Mouse (Mus musculus) hindbrain, postnatal 0 days (tissue): ENCODE measurements around the gene Wfikkn1. TPM values are rescaled to one million over a fixed set of nuclear protein-coding genes. Genes with fewer than 3 reads are reported as not detected.

Experiments used
- ATAC-seq: fragments of 200-750 bp; cut with Nextera tagmentation; 2 replicates; pipeline ENCODE4 v1.8.0; 2017; ENCODE audit warnings: mild to moderate bottlenecking, moderate TSS enrichment, moderate library complexity
- DNase-seq: peaks from one replicate; pipeline ENCODE4 v3.0.0-alpha.2; 2015; ENCODE audit warnings: low spot score
- H3K27ac ChIP-seq: fragments of 300-500 bp; sonication (generic); 2 replicates; pipeline ENCODE4 v1.5.1; 2014; ENCODE audit warnings: mild to moderate bottlenecking
- H3K27me3 ChIP-seq: fragments of 300-500 bp; sonication (generic); 2 replicates; pipeline ENCODE4 v1.6.1; 2014; ENCODE audit warnings: low read length, mixed read lengths; ENCODE audit not compliant: insufficient read depth
- H3K36me3 ChIP-seq: fragments of 300-500 bp; sonication (generic); 2 replicates; pipeline ENCODE4 v1.6.1; 2014; ENCODE audit warnings: low read length, mixed read lengths; ENCODE audit not compliant: insufficient read depth
- H3K4me1 ChIP-seq: fragments of 300-500 bp; sonication (generic); 2 replicates; pipeline ENCODE4 v1.6.1; 2014; ENCODE audit warnings: antibody characterized with exemption, low read length, mixed read lengths; ENCODE audit not compliant: insufficient read depth
- H3K4me2 ChIP-seq: fragments of 300-500 bp; sonication (generic); 2 replicates; pipeline ENCODE4 v1.6.1; 2014; ENCODE audit warnings: low read depth, mild to moderate bottlenecking, low read length, moderate library complexity, mixed read lengths
- H3K4me3 ChIP-seq: fragments of 300-500 bp; sonication (generic); 2 replicates; pipeline ENCODE4 v1.5.1; 2014; ENCODE audit warnings: low read length
- H3K9ac ChIP-seq: fragments of 300-500 bp; sonication (generic); replicated peaks from 2 replicates; pipeline ENCODE4 v1.6.1; 2014; ENCODE audit warnings: mild to moderate bottlenecking, low read length, moderate library complexity, mixed read lengths
- H3K9me3 ChIP-seq: fragments of 300-500 bp; sonication (generic); 2 replicates; pipeline ENCODE4 v1.6.1; 2016; ENCODE audit warnings: low read length, mixed read lengths
- CTCF ChIP-seq: IDR thresholded peaks from 2 replicates; pipeline ENCODE4 v1.5.1; 2016; ENCODE audit warnings: antibody characterized with exemption, control low read depth, low read depth
- WGBS: fragments of 180-500 bp; shearing (Covaris S2); extraction: QIAGEN DNeasy Blood & Tissue Kit; methylation state at CpG from one replicate; pipeline ENCODE4 v1.1.7; 2014; 5-methylcytosine and 5-hydroxymethylcytosine counted together
- polyA plus RNA-seq: library from polyadenylated mRNA; unstranded; fragments of >200 nt; fragmentation: Nextera tagmentation; extraction: Ambion mirVana; gene quantifications from 2 replicates; pipeline ENCODE4 v1.2.1, GENCODE M21; 2015
- total RNA-seq: library from RNA; depleted of rRNA; stranded (reverse); fragments of >200 nt; gene quantifications from 2 replicates; pipeline ENCODE4 v1.2.3, GENCODE M21; 2014

Gene Wfikkn1
- total and polyA plus RNA-seq, 2 experiments from 2014 or later, result 0.58 to 1.2 TPM

GRCm38 (mm10) chr17:25880913-25881641 lies 419 bp upstream of the Wfikkn1 start:
- ATAC-seq (no peak), DNase-seq (no peak)
- no peaks in the 10 kb centered on the region for H3K9me3 ChIP-seq
- no peak overlapping the region for H3K27ac ChIP-seq
- H3K4me2 ChIP-seq, result no peak overlapping the region
- TF ChIP-seq CTCF, result no peak
- H3K36me3 ChIP-seq, result peaks cover 28% of the 10 kb centered on the region
- no peak overlapping the region for H3K4me3 ChIP-seq
- H3K9ac ChIP-seq, result no peak overlapping the region
- WGBS, result 10% methylated on average over 5 of the region's 5 CpGs
- peaks cover 6% of the 10 kb centered on the region; the same call in 1 of the 2 replicates for H3K4me1 ChIP-seq
- no peaks in the 10 kb centered on the region for H3K27me3 ChIP-seq

GRCm38 (mm10) chr17:25879750-25880149 lies 908 bp downstream of the Wfikkn1 start:
- DNase-seq (no peak), ATAC-seq (no peak)
- Histone ChIP-seq H3K4me2 (no peak overlapping the region), H3K4me3 (no peak overlapping the region), H3K27ac (0 out of 2 replicates have a peak overlapping the region, but pooled peaks have one; percentile 13), H3K27me3 (no peaks in the 10 kb centered on the region), H3K4me1 (peaks cover 9% of the 10 kb centered on the region; the same call in 1 of the 2 replicates), H3K36me3 (peaks cover 28% of the 10 kb centered on the region), H3K9ac (0 out of 2 replicates have a peak overlapping the region, but pooled peaks have one; percentile 26), H3K9me3 (no peaks in the 10 kb centered on the region)
- no peak for TF ChIP-seq CTCF
- 60% methylated on average over 8 of the region's 8 CpGs for WGBS

DNA sequence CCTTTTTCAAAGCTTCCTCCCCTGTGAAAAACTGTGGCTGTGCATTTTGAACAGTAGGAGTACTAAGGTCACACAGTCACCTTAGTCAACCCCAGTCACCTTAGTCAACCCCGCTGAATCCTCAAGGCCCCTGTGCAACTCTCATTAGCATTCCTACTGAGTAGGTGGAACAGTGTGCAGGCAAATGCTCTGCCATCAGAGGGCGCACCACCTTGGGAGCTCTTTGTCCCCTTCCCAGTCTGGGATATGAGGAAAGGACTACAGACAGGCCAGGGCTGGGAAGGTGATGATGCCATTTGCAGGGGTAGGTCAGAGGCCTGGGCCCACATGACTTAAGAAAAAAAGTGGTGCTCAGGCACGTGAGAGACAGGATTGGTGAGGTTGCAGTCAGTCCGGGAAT lies 1.4 kb downstream of the Wfikkn1 start:
- DNase-seq, result no peak
- 36% methylated on average over 4 of the region's 4 CpGs for WGBS
- ATAC-seq, result no peak

DNA sequence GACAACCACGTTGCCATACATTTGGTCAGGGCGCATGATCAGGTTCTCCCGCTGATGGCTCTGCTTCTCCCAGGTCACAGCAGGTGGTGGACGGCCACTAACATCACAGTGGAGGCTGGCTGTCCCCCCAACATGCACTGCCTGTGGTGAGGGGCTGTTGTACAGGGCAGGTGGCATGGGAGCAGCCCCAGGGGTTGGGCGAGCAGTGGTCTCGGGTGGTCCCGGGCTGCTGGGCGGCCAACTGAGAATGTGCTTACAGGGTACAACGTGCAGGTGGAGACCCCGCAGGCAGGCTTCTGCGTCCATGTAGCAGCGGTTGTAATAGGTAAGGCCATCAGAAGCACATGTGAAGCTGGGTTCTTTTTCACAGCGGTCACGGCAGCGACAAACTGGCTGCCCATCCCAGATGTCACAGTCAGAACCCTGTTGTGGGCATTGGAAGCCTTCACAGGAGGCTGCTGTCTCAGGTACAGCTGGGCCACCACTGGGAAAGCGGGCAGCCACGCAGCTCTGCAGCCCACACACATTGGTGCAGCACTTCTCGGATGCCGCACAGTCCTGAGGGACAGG lies 2.0 kb downstream of the Wfikkn1 start:
- no peak for ATAC-seq
- Histone ChIP-seq H3K27ac (no peak overlapping the region), H3K9me3 (no peaks in the 10 kb centered on the region), H3K4me3 (no peak overlapping the region), H3K4me2 (no peak overlapping the region), H3K9ac (no peak overlapping the region), H3K4me1 (peaks cover 13% of the 10 kb centered on the region; the same call in 1 of the 2 replicates), H3K36me3 (peaks cover 18% of the 10 kb centered on the region), H3K27me3 (no peaks in the 10 kb centered on the region)
- 85% methylated on average over 19 of the region's 19 CpGs for WGBS
- no peak for DNase-seq
- no peak for TF ChIP-seq CTCF

More for the DNA sequence above, 1.4 kb downstream of the Wfikkn1 start:
- H3K9me3 ChIP-seq, result no peaks in the 10 kb centered on the region
- H3K4me2 ChIP-seq, result no peak overlapping the region
- no peaks in the 10 kb centered on the region for H3K27me3 ChIP-seq
- peaks cover 23% of the 10 kb centered on the region for H3K36me3 ChIP-seq
- H3K4me1 ChIP-seq, result peaks cover 9% of the 10 kb centered on the region; the same call in 1 of the 2 replicates
- peak; percentile 63 for TF ChIP-seq CTCF
- no peak overlapping the region for H3K4me3 ChIP-seq
- H3K9ac ChIP-seq, result no peak overlapping the region
- no peak overlapping the region for H3K27ac ChIP-seq

- H3K27ac ChIP-seq, result no peak overlapping the region
- H3K9me3 ChIP-seq, result no peaks in the 10 kb centered on the region
- ATAC-seq, result no peak
- 92% methylated on average over 32 of the region's 32 CpGs for WGBS
- peaks cover 15% of the 10 kb centered on the region for H3K36me3 ChIP-seq
- DNase-seq, result no peak
- no peak overlapping the region for H3K4me2 ChIP-seq
- H3K9ac ChIP-seq, result no peak overlapping the region
- TF ChIP-seq CTCF, result no peak
- no peaks in the 10 kb centered on the region for H3K27me3 ChIP-seq
- H3K4me1 ChIP-seq, result peaks cover 13% of the 10 kb centered on the region; the same call in 1 of the 2 replicates
- H3K4me3 ChIP-seq, result no peak overlapping the region
Measured at GRCm38 (mm10) chr17:25877741-25878610, 2.7 kb downstream of the Wfikkn1 start.

DNA sequence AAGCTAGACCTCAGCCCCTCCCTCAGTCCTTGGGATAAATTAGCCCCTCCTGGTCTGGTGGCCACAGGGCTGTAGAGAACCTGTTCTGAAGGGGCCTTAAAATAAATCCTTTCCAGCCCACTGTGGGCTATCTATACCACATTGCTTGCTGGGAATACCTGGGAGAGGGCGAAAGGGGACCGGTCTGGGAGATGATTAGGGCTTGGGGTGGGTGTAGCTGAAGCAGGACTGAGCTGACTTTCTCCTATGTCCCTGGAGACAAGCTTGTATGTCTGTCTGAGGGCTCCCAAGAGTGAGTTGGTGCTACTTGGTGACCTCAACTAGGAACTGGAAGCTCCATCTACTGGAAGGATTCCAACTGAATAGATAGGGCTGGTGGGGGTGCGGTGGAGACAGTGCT lies 3.6 kb downstream of the Wfikkn1 start:
- DNase-seq (no peak), ATAC-seq (no peak)
- TF ChIP-seq CTCF, result no peak
- no peak overlapping the region for H3K27ac ChIP-seq
- WGBS, result 98% methylated on average over 3 of the region's 3 CpGs
- H3K9ac ChIP-seq, result no peak overlapping the region
- H3K4me1 ChIP-seq, result peaks cover 13% of the 10 kb centered on the region; the same call in 1 of the 2 replicates
- no peak overlapping the region for H3K4me2 ChIP-seq
- no peaks in the 10 kb centered on the region for H3K9me3 ChIP-seq
- H3K27me3 ChIP-seq, result no peaks in the 10 kb centered on the region
- peaks cover 14% of the 10 kb centered on the region; the same call in 1 of the 2 replicates for H3K36me3 ChIP-seq
- H3K4me3 ChIP-seq, result no peak overlapping the region
